Mouse (Mus musculus) retina, embryonic 14.5 days (tissue): ENCODE results near the gene Stag1.
"Not testable (repeated sequence)": the region's sequence is repeated elsewhere in the genome, so short reads cannot be mapped to it uniquely, and the experiment has no call there.

Experiments used
- DNase-seq: peaks from one replicate; pipeline ENCODE4 v3.0.0-alpha.2; 2015; ENCODE audit warnings: low spot score

The Stag1 gene

GRCm38 (mm10) chr9:100685769-100686487 lies 88.3 kb downstream of the Stag1 start:
- peak; percentile 81 for DNase-seq

GRCm38 (mm10) chr9:100689765-100690316 lies 92.2 kb downstream of the Stag1 start:
- DNase-seq, result no peak

- DNase-seq, result no peak
Measured at GRCm38 (mm10) chr9:100692239-100692638, 94.6 kb downstream of the Stag1 start.

GRCm38 (mm10) chr9:100696537-100696936 lies 98.9 kb downstream of the Stag1 start:
- DNase-seq, result no peak

- no peak for DNase-seq
Measured at GRCm38 (mm10) chr9:100707644-100708043, 110.0 kb downstream of the Stag1 start.

- no peak for DNase-seq
Measured at GRCm38 (mm10) chr9:100711665-100712064, 114.1 kb downstream of the Stag1 start.

- not testable (repeated sequence) for DNase-seq
Measured at GRCm38 (mm10) chr9:100724832-100725231, 127.2 kb downstream of the Stag1 start.

- no peak for DNase-seq
Measured at GRCm38 (mm10) chr9:100731839-100732238, 134.2 kb downstream of the Stag1 start.

GRCm38 (mm10) chr9:100733907-100734440 lies 136.4 kb downstream of the Stag1 start:
- no peak for DNase-seq

GRCm38 (mm10) chr9:100735993-100736645 lies 138.5 kb downstream of the Stag1 start:
- no peak for DNase-seq

GRCm38 (mm10) chr9:100736646-100737031 lies 139.0 kb downstream of the Stag1 start:
- DNase-seq, result peak; percentile 5

GRCm38 (mm10) chr9:100777238-100777637 lies 179.6 kb downstream of the Stag1 start:
- not testable (repeated sequence) for DNase-seq

- no peak for DNase-seq
Measured at GRCm38 (mm10) chr9:100865984-100866383, 268.4 kb downstream of the Stag1 start.

GRCm38 (mm10) chr9:100869635-100870034 lies 272.0 kb downstream of the Stag1 start:
- no peak for DNase-seq

GRCm38 (mm10) chr9:100896111-100896510 lies 298.5 kb downstream of the Stag1 start:
- DNase-seq, result no peak

GRCm38 (mm10) chr9:100898042-100898441 lies 300.4 kb downstream of the Stag1 start:
- DNase-seq, result peak; percentile 6

- peak; percentile 16 for DNase-seq
Measured at GRCm38 (mm10) chr9:100910352-100910751, 312.8 kb downstream of the Stag1 start.

GRCm38 (mm10) chr9:100917111-100917510 lies 319.5 kb downstream of the Stag1 start:
- DNase-seq, result peak; percentile 77

- DNase-seq, result no peak
Measured at GRCm38 (mm10) chr9:100926629-100927028, 329.0 kb downstream of the Stag1 start.

GRCm38 (mm10) chr9:100942042-100942441 lies 344.4 kb downstream of the Stag1 start:
- DNase-seq, result no peak

GRCm38 (mm10) chr9:100944677-100945365 lies 347.2 kb downstream of the Stag1 start:
- DNase-seq, result no peak

GRCm38 (mm10) chr9:100951481-100951880 lies 353.9 kb downstream of the Stag1 start:
- DNase-seq, result no peak
